ENCODE assay signal across 8 mouse cellular contexts in genomic region chr16:10974037-10974446, GRCm38 (mm10).
DNase-seq lines count a peak whose midpoint lies in the region; TF ChIP-seq lines count a peak whose summit lies in the region.

No protein-coding gene starts in this region.

- TF ChIP-seq CTCF in lung, adult 2 months (IDR thresholded peaks at IDR 0.05; ENCODE audit: insufficient read depth, low read length), result no peak

- no peak overlapping the region for H3K4me3 ChIP-seq in lung, adult 2 months (replicated peaks; ENCODE audit: extremely low read depth, low read depth, low read length)

- WGBS in lung, adult 2 months, result 45% methylated on average over 3 of the region's 3 CpGs

- peak; percentile 39 to 72 for DNase-seq in adrenal gland, adult (ENCODE audit: inconsistent age in 2 of 2, low spot score in 1 of 2)
- DNase-seq in adrenal gland, postnatal 4 days (ENCODE audit: low spot score in 2 of 2), result no peak
- peak; percentile 68 for DNase-seq in lung, postnatal 10 days
- DNase-seq in lung, adult 2 months, result no peak
- peak; percentile 81 for DNase-seq in kidney, adult 11 months
- peak; percentile 40 for DNase-seq in lung, postnatal 25 days (ENCODE audit: low spot score)
- no peak for DNase-seq in B cell, adult 2 months
- no peak for DNase-seq in thymus, adult 18-20 months

- H3K4me1 ChIP-seq in lung, adult 2 months (ENCODE audit: control insufficient read depth, insufficient read depth, low read length), result peaks cover 22% of the 10 kb centered on the region; the same call in 1 of the 2 replicates

- no peak for TF ChIP-seq POLR2A in lung, adult 2 months (IDR thresholded peaks at IDR 0.05; ENCODE audit: borderline replicate concordance, extremely low read depth, low read depth, low read length)

Comparison
In these comparisons a context has a peak if more than half of its experiments do, and no peak if none do; other contexts are left out.
1. DNase-seq: peak in adrenal gland, adult (2 of 2), lung, postnatal 10 days (single experiment), kidney, adult 11 months (single experiment) and lung, postnatal 25 days (single experiment); none in adrenal gland, postnatal 4 days (0 of 2), lung, adult 2 months (single experiment), B cell, adult 2 months (0 of 2) and thymus, adult 18-20 months (0 of 2).